Mouse (Mus musculus) testis, adult 2 months (tissue): Measurements from ENCODE around the gene Tnfsf11. TPM values are rescaled to one million over a fixed set of nuclear protein-coding genes. Genes with fewer than 3 reads are reported as not detected.

ENCODE experiments used
- H3K27ac ChIP-seq: fragments of 200-500 bp; 2 replicates; pipeline ENCODE4 v1.5.1; 2012; ENCODE audit warnings: low read depth, low read length; ENCODE audit not compliant: control insufficient read depth, insufficient read depth
- H3K27me3 ChIP-seq: fragments of 200-500 bp; 2 replicates; pipeline ENCODE4 v1.6.1; 2012; ENCODE audit warnings: mild to moderate bottlenecking, low read length, moderate library complexity; ENCODE audit not compliant: control insufficient read depth, insufficient read depth
- H3K36me3 ChIP-seq: fragments of 200-500 bp; 2 replicates; pipeline ENCODE4 v1.6.1; 2012; ENCODE audit warnings: mild to moderate bottlenecking, low read length; ENCODE audit not compliant: control insufficient read depth, insufficient read depth
- H3K4me1 ChIP-seq: fragments of 200-500 bp; 2 replicates; pipeline ENCODE4 v1.6.1; 2012; ENCODE audit warnings: low read length; ENCODE audit not compliant: control insufficient read depth, insufficient read depth
- H3K4me3 ChIP-seq: fragments of 200-500 bp; 2 replicates; pipeline ENCODE4 v1.5.1; 2012; ENCODE audit warnings: low read depth, mild to moderate bottlenecking, low read length, moderate library complexity, mixed read lengths; ENCODE audit not compliant: control insufficient read depth
- CTCF ChIP-seq: fragments of 200-500 bp; IDR thresholded peaks from 2 replicates; pipeline ENCODE4 v1.5.1; 2012; ENCODE audit warnings: low read depth, mild to moderate bottlenecking, inconsistent platforms, low read length, moderate library complexity; ENCODE audit not compliant: control insufficient read depth, insufficient read depth, insufficient replicate concordance
- POLR2A ChIP-seq: fragments of 200-500 bp; IDR thresholded peaks from 2 replicates; pipeline ENCODE4 v1.6.1; 2012; ENCODE audit warnings: low read depth, mild to moderate bottlenecking, inconsistent platforms, low read length, moderate library complexity; ENCODE audit not compliant: control insufficient read depth
- polyA plus RNA-seq: library from polyadenylated mRNA; depleted of rRNA; stranded (reverse); fragments of >200 nt; gene quantifications from 2 replicates; pipeline ENCODE4 v1.2.3, GENCODE M21; 2012

The Tnfsf11 gene
- polyA plus RNA-seq, 1 experiment: not detected

DNA sequence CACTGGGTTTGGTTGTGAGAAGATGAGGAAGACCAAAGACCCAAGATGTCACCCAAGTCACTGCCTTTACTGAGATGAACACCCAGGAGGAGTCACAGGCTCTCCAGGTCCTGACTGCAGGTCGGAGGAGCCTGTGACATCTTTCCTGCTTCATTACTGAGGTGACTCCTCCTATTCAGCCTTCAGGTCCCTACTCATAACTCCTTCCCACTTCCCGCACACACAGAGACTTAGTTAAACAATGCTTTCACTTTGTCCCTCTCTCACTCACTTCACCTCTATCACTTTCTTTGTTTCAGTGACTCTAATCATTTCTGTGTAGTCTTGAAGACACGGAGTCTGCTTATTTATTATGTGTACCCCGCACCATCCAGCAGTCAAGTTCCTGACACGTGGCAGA lies 11.7 kb upstream of the Tnfsf11 start:
- Histone ChIP-seq H3K36me3 (no peaks in the 10 kb centered on the region), H3K4me3 (no peak overlapping the region), H3K27ac (no peak overlapping the region), H3K4me1 (no peaks in the 10 kb centered on the region), H3K27me3 (no peaks in the 10 kb centered on the region)
- TF ChIP-seq POLR2A (no peak), CTCF (no peak)

DNA sequence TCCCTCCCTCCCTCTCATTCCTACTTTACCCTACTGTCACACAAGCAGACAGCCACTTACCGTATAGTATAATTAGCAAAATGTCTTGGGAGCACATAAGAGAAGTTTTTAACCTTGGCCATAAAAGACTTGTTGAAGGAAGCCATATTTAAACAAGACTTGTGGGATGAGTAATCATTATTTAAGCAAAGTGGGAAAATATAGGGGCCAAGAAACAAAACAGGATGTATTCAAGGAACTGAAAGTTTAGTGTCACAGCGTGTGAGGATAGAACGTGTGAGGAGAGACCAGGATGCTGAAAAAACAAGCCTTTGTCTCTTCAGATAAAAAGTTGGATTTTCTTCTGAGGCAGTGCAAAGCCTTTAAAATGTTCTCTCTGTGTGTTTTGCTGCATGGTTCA lies 11.2 kb upstream of the Tnfsf11 start:
- Histone ChIP-seq H3K36me3 (no peaks in the 10 kb centered on the region), H3K4me1 (no peaks in the 10 kb centered on the region), H3K4me3 (no peak overlapping the region), H3K27me3 (no peaks in the 10 kb centered on the region), H3K27ac (no peak overlapping the region)
- TF ChIP-seq CTCF: no peak
- no peak for TF ChIP-seq POLR2A

DNA sequence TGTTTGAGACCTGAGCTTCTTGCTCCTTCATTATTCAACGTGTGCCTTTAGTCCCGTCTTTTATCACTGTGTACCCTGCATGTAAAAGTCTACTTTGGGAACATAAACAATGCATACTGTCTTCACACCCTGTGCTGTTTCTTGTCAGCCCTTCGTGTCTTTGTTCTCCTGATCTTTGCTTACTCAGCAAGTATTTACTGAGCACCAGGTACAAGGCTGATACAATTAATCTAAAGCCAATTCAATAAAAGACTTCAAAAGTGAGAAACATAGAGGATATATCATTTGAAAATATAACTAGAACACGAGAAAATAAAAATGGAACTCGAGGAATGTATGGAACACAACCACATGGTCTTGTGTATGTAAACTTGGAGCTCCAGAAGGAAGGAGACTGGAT lies 9.8 kb upstream of the Tnfsf11 start:
- Histone ChIP-seq H3K27me3 (no peaks in the 10 kb centered on the region), H3K36me3 (no peaks in the 10 kb centered on the region), H3K27ac (no peak overlapping the region), H3K4me3 (no peak overlapping the region), H3K4me1 (no peaks in the 10 kb centered on the region)
- TF ChIP-seq CTCF (no peak), POLR2A (no peak)

DNA sequence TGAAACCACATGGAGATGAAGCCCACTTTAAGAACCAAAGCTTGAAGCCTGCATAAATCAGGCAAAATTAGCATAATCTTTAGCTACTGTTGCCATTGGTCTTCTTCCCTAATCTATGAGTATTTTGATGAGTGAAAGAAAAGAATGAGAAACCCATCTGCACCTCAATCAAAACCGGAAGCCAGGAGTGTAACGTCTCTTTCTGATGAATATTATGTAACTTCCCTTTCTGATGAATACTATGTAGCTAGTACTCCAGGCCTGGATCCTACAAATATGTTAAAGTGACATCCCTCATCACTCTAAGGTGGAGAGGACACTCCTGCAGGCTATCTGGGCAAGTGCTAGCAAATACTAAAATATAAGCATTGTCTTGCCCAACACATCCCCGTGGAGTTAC lies 6.9 kb downstream of the Tnfsf11 start:
- no peak overlapping the region for H3K27ac ChIP-seq

DNA sequence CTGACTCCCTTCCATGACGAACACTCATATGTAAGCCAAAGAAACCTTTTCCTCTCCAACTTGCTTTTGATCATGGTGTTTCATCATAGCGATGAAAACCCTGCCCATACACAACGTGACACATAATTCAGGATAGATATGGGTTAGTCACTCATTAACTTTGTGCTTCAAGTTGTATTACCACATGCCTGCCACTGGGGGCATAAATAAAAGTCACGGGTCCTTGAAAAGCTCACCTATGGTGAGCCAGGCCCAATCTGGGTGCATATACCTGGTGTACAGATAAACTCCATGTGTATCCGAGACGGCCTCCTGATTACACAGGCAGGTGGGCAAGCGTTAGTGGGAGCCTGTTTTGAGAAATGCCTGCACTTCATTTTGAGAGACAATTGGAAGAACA lies 15.2 kb downstream of the Tnfsf11 start:
- Histone ChIP-seq H3K27ac (no peak overlapping the region), H3K27me3 (no peaks in the 10 kb centered on the region), H3K4me1 (no peaks in the 10 kb centered on the region), H3K36me3 (no peaks in the 10 kb centered on the region), H3K4me3 (no peak overlapping the region)
- TF ChIP-seq POLR2A: no peak
- no peak for TF ChIP-seq CTCF

More for the DNA sequence above, 6.9 kb downstream of the Tnfsf11 start:
- H3K27me3 ChIP-seq: no peaks in the 10 kb centered on the region
- H3K4me3 ChIP-seq: no peak overlapping the region
- no peaks in the 10 kb centered on the region for H3K36me3 ChIP-seq
- H3K4me1 ChIP-seq: no peaks in the 10 kb centered on the region
- TF ChIP-seq POLR2A (no peak), CTCF (no peak)

DNA sequence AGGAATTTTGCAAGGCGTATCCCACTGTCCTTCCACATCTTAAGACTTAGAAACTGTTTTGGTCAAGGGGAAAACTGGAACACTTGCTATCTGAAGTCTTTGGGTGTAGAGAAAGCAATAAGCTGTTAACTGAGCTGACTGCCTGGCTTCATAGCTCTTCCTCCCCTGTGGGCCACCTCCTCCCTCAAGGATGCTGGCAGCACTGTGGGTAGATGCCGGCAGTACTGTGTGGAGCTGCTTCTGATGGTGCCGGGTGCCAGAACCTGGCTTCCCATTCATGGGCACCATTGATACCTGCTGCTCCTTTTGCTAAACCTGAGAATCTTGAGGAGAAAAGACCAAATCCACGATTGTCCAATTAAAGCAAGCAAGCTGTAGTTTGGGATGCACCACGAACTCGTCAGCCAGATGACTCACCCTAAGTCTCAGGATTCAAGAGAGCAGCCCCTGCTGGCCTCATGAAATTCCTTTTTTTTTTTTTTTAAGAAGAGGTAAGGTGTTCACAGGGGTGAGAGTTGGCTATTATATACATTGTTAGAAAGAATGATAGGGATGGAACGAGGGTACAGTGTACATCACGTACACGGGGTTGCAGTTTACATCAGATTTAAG lies 17.8 kb downstream of the Tnfsf11 start:
- no peaks in the 10 kb centered on the region for H3K27me3 ChIP-seq
- TF ChIP-seq POLR2A (no peak), CTCF (no peak)
- no peaks in the 10 kb centered on the region for H3K36me3 ChIP-seq
- no peak overlapping the region for H3K4me3 ChIP-seq
- H3K4me1 ChIP-seq: no peaks in the 10 kb centered on the region
- no peak overlapping the region for H3K27ac ChIP-seq

DNA sequence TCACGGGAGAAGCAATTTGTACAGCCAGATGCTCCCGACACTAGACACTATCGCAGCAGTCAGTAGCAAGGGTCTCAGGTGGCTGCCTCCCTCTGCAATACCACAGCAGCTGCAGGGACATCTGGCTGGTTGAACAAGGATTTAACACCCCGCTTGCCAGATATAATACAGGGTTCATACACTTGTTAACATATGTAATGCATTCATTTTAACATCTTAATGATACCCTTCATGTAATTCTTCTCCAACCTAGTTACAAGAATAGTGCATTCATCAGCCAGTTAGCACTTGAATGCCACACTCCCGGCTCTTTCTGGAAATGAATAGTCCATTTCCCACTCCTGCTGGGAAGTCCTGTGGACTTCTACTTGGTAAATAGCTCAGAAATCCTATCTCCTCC lies 18.9 kb downstream of the Tnfsf11 start:
- no peak overlapping the region for H3K27ac ChIP-seq
- TF ChIP-seq POLR2A (no peak), CTCF (no peak)
- no peaks in the 10 kb centered on the region for H3K27me3 ChIP-seq
- H3K4me3 ChIP-seq: no peak overlapping the region
- H3K36me3 ChIP-seq: no peaks in the 10 kb centered on the region
- no peaks in the 10 kb centered on the region for H3K4me1 ChIP-seq

DNA sequence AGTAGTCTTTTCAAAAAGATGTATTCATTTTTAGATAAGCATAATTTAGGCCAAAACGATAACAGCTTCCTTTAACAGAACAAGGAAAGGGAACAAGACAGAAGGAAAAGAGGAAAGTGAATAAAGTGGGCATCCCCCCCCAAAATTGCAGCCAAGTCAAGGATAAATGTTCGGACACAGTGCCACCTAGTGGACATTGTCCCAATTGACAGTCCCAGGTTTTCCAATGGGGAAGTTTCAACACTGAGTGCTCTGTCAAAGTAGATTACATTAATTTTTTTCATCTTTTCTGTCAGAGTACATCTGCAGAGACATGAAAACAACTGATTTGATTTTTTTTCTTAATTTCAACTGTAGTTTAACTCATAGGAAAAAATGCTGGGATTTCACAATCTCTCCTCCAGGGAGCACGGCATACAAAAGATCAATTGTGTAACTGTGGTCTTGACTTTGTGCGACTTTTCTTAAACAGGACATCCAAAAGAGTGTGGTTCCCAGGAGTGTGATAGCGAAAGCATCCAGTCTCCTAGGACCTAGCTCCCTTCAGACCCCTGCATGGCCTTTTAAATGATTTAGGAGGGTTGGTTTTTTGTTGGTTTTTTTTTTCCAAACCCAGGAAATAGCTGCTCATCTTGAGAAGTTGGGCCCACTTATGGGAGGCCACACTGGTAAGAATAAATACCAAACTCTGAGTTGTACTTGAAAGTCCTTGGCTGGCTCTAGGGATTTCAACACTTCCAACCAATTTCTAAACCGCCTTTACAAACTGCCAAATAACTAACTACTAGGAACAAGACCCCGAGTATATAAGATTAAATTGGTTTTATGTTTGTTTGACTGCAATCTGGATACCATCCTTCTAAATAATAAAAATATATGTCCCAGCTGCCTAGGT lies 19.7 kb downstream of the Tnfsf11 start:
- Histone ChIP-seq H3K36me3 (no peaks in the 10 kb centered on the region), H3K4me3 (no peak overlapping the region), H3K27ac (no peak overlapping the region), H3K4me1 (no peaks in the 10 kb centered on the region), H3K27me3 (no peaks in the 10 kb centered on the region)
- TF ChIP-seq CTCF (peak; percentile 14; the same call in 1 of the 2 replicates), POLR2A (no peak)
